Comparison of ENCODE assay signal across 9 mouse cellular contexts in genomic region chr11:102879558-102879957, GRCm38 (mm10). TPM values are rescaled to one million over a fixed set of nuclear protein-coding genes. Genes with fewer than 3 reads are reported as not detected.
A peak's percentile ranks its signal among the peaks of the same experiment; 100 is the strongest.
DNase-seq lines count a peak whose midpoint lies in the region; ATAC-seq and TF ChIP-seq lines count a peak whose summit lies in the region.
"Had no signal": no experiment of that assay in that cellular context is flagged by ENCODE, and none has a peak within 500 bp of the region (broad histone marks: within the 10 kb centered on the region; RNA-seq: fewer than 3 reads in every experiment).

No protein-coding gene starts in this region.

- no peak overlapping the region for H3K9ac ChIP-seq in heart, embryonic 12.5 days
- H3K9ac ChIP-seq in CH12.LX (ENCODE audit: insufficient read depth, low read depth) = peak overlapping the region; percentile 92
- peak overlapping the region; percentile 84 for H3K9ac ChIP-seq in forebrain, embryonic 14.5 days (ENCODE audit: low read length)
- peak overlapping the region; percentile 93 for H3K9ac ChIP-seq in liver, embryonic 14.5 days (replicated peaks)

- TF ChIP-seq POLR2A in CH12.LX (IDR thresholded peaks at IDR 0.05; ENCODE audit: low read depth, low read length) = no peak

- TF ChIP-seq EP300 in CH12.LX (IDR thresholded peaks at IDR 0.05; ENCODE audit: low read length) = peak; percentile 38; the same call in 1 of the 2 replicates
- no peak for TF ChIP-seq EP300 in liver, embryonic 14.5 days (IDR thresholded peaks at IDR 0.05; ENCODE audit: low read depth)

- dilution Hi-C loops in CH12.LX (cut with MboI; ENCODE audit: extremely low pct_ligation_motif_present, extremely low pct_unique_long_range_greater_than_20kb, low sequenced_read_pairs) = no loop called here

- DNase-seq in heart, postnatal 25 days (ENCODE audit: low spot score) = no peak
- DNase-seq in CH12.LX (ENCODE audit: extremely low read depth) = peak; percentile 42
- DNase-seq in forebrain, embryonic 14.5 days (ENCODE audit: low spot score) = no peak
- no peak for DNase-seq in liver, embryonic 14.5 days (ENCODE audit: low read depth in 3 of 3, low spot score in 3 of 3)
- no peak for DNase-seq in adrenal gland, adult 8-10 months
- DNase-seq in layer of hippocampus, adult 18-20 months (ENCODE audit: low spot score in 2 of 2) = no peak
- no peak for DNase-seq in cerebellum, adult 8-10 months
- DNase-seq: kidney, postnatal 14 days had no signal

- no peaks in the 10 kb centered on the region for H3K9me3 ChIP-seq in heart, embryonic 12.5 days (replicated peaks)
- H3K9me3 ChIP-seq in CH12.LX (replicated peaks; ENCODE audit: low read length) = no peaks in the 10 kb centered on the region
- H3K9me3 ChIP-seq in forebrain, embryonic 14.5 days (replicated peaks; ENCODE audit: control insufficient read depth, low read length) = no peaks in the 10 kb centered on the region
- no peaks in the 10 kb centered on the region for H3K9me3 ChIP-seq in liver, embryonic 14.5 days (ENCODE audit: control insufficient read depth, low read length)

- peaks cover 30% of the 10 kb centered on the region for H3K79me2 ChIP-seq in CH12.LX (replicated peaks; ENCODE audit: control insufficient read depth, extremely low read depth, insufficient read depth, poor library complexity, severe bottlenecking)

- no peak overlapping the region for H3K4me3 ChIP-seq in heart, embryonic 12.5 days
- peak overlapping the region; percentile 14 to 87 (median 65) for H3K4me3 ChIP-seq in CH12.LX (replicated peaks in 1 of 3; ENCODE audit: low read depth in 2 of 3, low read length in 2 of 3, poor library complexity in 1 of 3)
- peak overlapping the region; percentile 66 for H3K4me3 ChIP-seq in forebrain, embryonic 14.5 days (ENCODE audit: low read depth, low read length)
- peak overlapping the region; percentile 96 to 98; a peak in 2 of 4 replicates for H3K4me3 ChIP-seq in liver, embryonic 14.5 days (ENCODE audit: insufficient read depth in 1 of 2, low read depth in 2 of 2, low read length in 2 of 2)

- H3K27me3 ChIP-seq in heart, embryonic 12.5 days (replicated peaks) = peaks cover 14% of the 10 kb centered on the region
- H3K27me3 ChIP-seq in CH12.LX (replicated peaks) = peaks cover 33% of the 10 kb centered on the region
- no peaks in the 10 kb centered on the region for H3K27me3 ChIP-seq in forebrain, embryonic 14.5 days (replicated peaks; ENCODE audit: control insufficient read depth, insufficient read depth, low read length)
- no peaks in the 10 kb centered on the region; the same call in 1 of the 2 replicates for H3K27me3 ChIP-seq in liver, embryonic 14.5 days (ENCODE audit: control insufficient read depth, insufficient read depth, low read length)

- no peak for TF ChIP-seq RAD21 in CH12.LX (IDR thresholded peaks at IDR 0.05; ENCODE audit: low read depth, low read length)

- H3K36me3 ChIP-seq in heart, embryonic 12.5 days = peaks cover 29% of the 10 kb centered on the region
- peaks cover 24 to 42% of the 10 kb centered on the region in 2 experiments for H3K36me3 ChIP-seq in CH12.LX (replicated peaks in 1 of 2; ENCODE audit: control insufficient read depth in 1 of 2, insufficient read depth in 1 of 2, low read length in 1 of 2)
- peaks cover 30% of the 10 kb centered on the region for H3K36me3 ChIP-seq in forebrain, embryonic 14.5 days (ENCODE audit: control insufficient read depth, insufficient read depth, low read length)
- H3K36me3 ChIP-seq in liver, embryonic 14.5 days (replicated peaks; ENCODE audit: control insufficient read depth, insufficient read depth, low read depth) = peaks cover 29% of the 10 kb centered on the region

- intact Hi-C loops in heart, postnatal 25 days (cut with DNase I) = no loop called here

- no peak overlapping the region for H3K27ac ChIP-seq in heart, embryonic 12.5 days (ENCODE audit: poor library complexity, severe bottlenecking)
- H3K27ac ChIP-seq in CH12.LX (ENCODE audit: insufficient read depth, low read depth) = no peak overlapping the region
- no peak overlapping the region for H3K27ac ChIP-seq in forebrain, embryonic 14.5 days (ENCODE audit: low read depth, low read length)
- no peak overlapping the region; the same call in 1 of the 2 replicates for H3K27ac ChIP-seq in liver, embryonic 14.5 days

- peak overlapping the region; percentile 87; the same call in 1 of the 2 replicates for H3K4me2 ChIP-seq in heart, embryonic 12.5 days
- peak overlapping the region; percentile 98; the same call in 1 of the 2 replicates for H3K4me2 ChIP-seq in CH12.LX (ENCODE audit: insufficient read depth, low read depth, poor library complexity, severe bottlenecking)
- H3K4me2 ChIP-seq in forebrain, embryonic 14.5 days (ENCODE audit: low read length) = peak overlapping the region; percentile 79
- peak overlapping the region; percentile 86 for H3K4me2 ChIP-seq in liver, embryonic 14.5 days (ENCODE audit: low read depth)

- no peak for TF ChIP-seq CTCF in CH12.LX (conservative IDR thresholded peaks at IDR 0.05 in 1 of 2, IDR thresholded peaks at IDR 0.05 in 1 of 2; ENCODE audit: low read depth in 2 of 2, low read length in 2 of 2)
- no peak for TF ChIP-seq CTCF in liver, embryonic 14.5 days (IDR thresholded peaks at IDR 0.05; ENCODE audit: low read depth)

- in situ Hi-C loops in CH12.LX (cut with MboI; ENCODE audit: low pct_ligation_motif_present, low pct_unique_long_range_greater_than_20kb, low sequenced_read_pairs) = no loop called here

- WGBS in heart, embryonic 12.5 days = 77% methylated on average over 2 of the region's 2 CpGs
- 53% methylated on average over 2 of the region's 2 CpGs for WGBS in forebrain, embryonic 14.5 days
- 82% methylated on average over 2 of the region's 2 CpGs for WGBS in liver, embryonic 14.5 days (ENCODE audit: insufficient replicate concordance)

- ATAC-seq in heart, embryonic 12.5 days (ENCODE audit: insufficient number of reproducible peaks, low FRiP score) = no peak
- ATAC-seq in forebrain, embryonic 14.5 days = no peak
- no peak for ATAC-seq in liver, embryonic 14.5 days (ENCODE audit: insufficient read depth)

- H3K4me1 ChIP-seq in heart, embryonic 12.5 days (replicated peaks) = peaks cover 25% of the 10 kb centered on the region
- peaks cover 6 to 25% of the 10 kb centered on the region in 2 experiments for H3K4me1 ChIP-seq in CH12.LX (ENCODE audit: control insufficient read depth in 1 of 2, insufficient read depth in 2 of 2)
- peaks cover 5% of the 10 kb centered on the region for H3K4me1 ChIP-seq in forebrain, embryonic 14.5 days (ENCODE audit: control insufficient read depth, insufficient read depth, low read length)
- H3K4me1 ChIP-seq in liver, embryonic 14.5 days (replicated peaks; ENCODE audit: control insufficient read depth in 2 of 2, insufficient read depth in 2 of 2, low read length in 1 of 2) = peaks cover 18 to 19% of the 10 kb centered on the region in 2 experiments

RNA-seq across cellular contexts. Expression of gene Eftud2, which starts 1.2 kb away (rescaled TPM):
- 145 and 146 TPM in 2 replicates for polyA plus RNA-seq in heart, embryonic 12.5 days (2016; fragmentation: Nextera tagmentation; extraction: Ambion mirVana)
- 10 to 100 TPM; 34.6 to 36.1 TPM for total RNA-seq in heart, postnatal 25 days (2021)
- total RNA-seq in CH12.LX (2012; rRNA removed) (216 and 259 TPM in 2 replicates), CH12.LX (2014; rRNA removed) (117 and 135 TPM in 2 replicates)
- 403 and 410 TPM in 2 replicates for polyA plus RNA-seq in CH12.LX (2012; ENCODE audit: insufficient read length, low read depth)
- 150 and 168 TPM in 2 replicates for polyA plus RNA-seq in forebrain, embryonic 14.5 days (2014; fragmentation: Nextera tagmentation; extraction: Ambion mirVana)
- polyA plus RNA-seq in liver, embryonic 14.5 days (2012; rRNA removed) = 51.1 and 51.8 TPM in 2 replicates
- polyA plus RNA-seq in liver, embryonic 14.5 days (2014; fragmentation: Nextera tagmentation; extraction: Ambion mirVana) = 88.8 and 116 TPM in 2 replicates
- 10 to 100 TPM; 62.2 to 95.9 (median 82.0) TPM for total RNA-seq in adrenal gland, adult 8-10 months (2022)
- total RNA-seq in layer of hippocampus, adult 18-20 months (2021) = 100 to 1,000 TPM; 123 to 126 TPM

RNA-seq across cellular contexts. Expression of gene Ccdc103, which starts 1.4 kb away (rescaled TPM):
- 0.42 and 0.71 TPM in 2 replicates for polyA plus RNA-seq in heart, embryonic 12.5 days (2016; fragmentation: Nextera tagmentation; extraction: Ambion mirVana)
- not detected for total RNA-seq in heart, postnatal 25 days (2021)
- total RNA-seq in CH12.LX (2012; rRNA removed) (0.38 and 0.42 TPM in 2 replicates), CH12.LX (2014; rRNA removed) (0.24 and 0.58 TPM in 2 replicates)
- polyA plus RNA-seq in CH12.LX (2012; ENCODE audit: insufficient read length, low read depth) = 0.20 TPM in 1 of 2 replicates, not detected in the other
- 2.6 and 2.8 TPM in 2 replicates for polyA plus RNA-seq in forebrain, embryonic 14.5 days (2014; fragmentation: Nextera tagmentation; extraction: Ambion mirVana)
- polyA plus RNA-seq in liver, embryonic 14.5 days (2012; rRNA removed) = 0.29 and 0.59 TPM in 2 replicates
- polyA plus RNA-seq in liver, embryonic 14.5 days (2014; fragmentation: Nextera tagmentation; extraction: Ambion mirVana) = 0.75 and 1.1 TPM in 2 replicates
- total RNA-seq in adrenal gland, adult 8-10 months (2022) = 1 to 10 TPM in 1 of 4 experiments, under 1 TPM in 3; 0.59 to 1.5 (median 0.70) TPM
- 1 to 10 TPM; 1.5 to 2.2 TPM for total RNA-seq in layer of hippocampus, adult 18-20 months (2021)

RNA-seq across cellular contexts. Expression of gene Fam187a, which starts 5.4 kb away (rescaled TPM):
- not detected in 2 replicates for polyA plus RNA-seq in heart, embryonic 12.5 days (2016; fragmentation: Nextera tagmentation; extraction: Ambion mirVana)
- not detected for total RNA-seq in heart, postnatal 25 days (2021)
- not detected in 2 replicates for total RNA-seq in CH12.LX (2012; rRNA removed)
- total RNA-seq in CH12.LX (2014; rRNA removed) = not detected in 2 replicates
- polyA plus RNA-seq in CH12.LX (2012; ENCODE audit: insufficient read length, low read depth) = not detected in 2 replicates
- polyA plus RNA-seq in forebrain, embryonic 14.5 days (2014; fragmentation: Nextera tagmentation; extraction: Ambion mirVana) = 0.19 TPM in 1 of 2 replicates, not detected in the other
- polyA plus RNA-seq in liver, embryonic 14.5 days (2012; rRNA removed) = not detected in 2 replicates
- polyA plus RNA-seq in liver, embryonic 14.5 days (2014; fragmentation: Nextera tagmentation; extraction: Ambion mirVana) = 0.06 TPM in 1 of 2 replicates, not detected in the other
- total RNA-seq in adrenal gland, adult 8-10 months (2022) = under 1 TPM in 2 of 4 experiments, not detected in 2; 0.19 to 0.22 TPM
- total RNA-seq in layer of hippocampus, adult 18-20 months (2021) = under 1 TPM in 1 of 2 experiments, not detected in 1; 0.27 TPM

RNA-seq across cellular contexts. Expression of gene Gfap, which starts 21.2 kb away (rescaled TPM):
- 0.12 and 0.17 TPM in 2 replicates for polyA plus RNA-seq in heart, embryonic 12.5 days (2016; fragmentation: Nextera tagmentation; extraction: Ambion mirVana)
- under 1 TPM; 0.13 to 0.31 TPM for total RNA-seq in heart, postnatal 25 days (2021)
- total RNA-seq in CH12.LX (2012; rRNA removed) (not detected in 2 replicates), CH12.LX (2014; rRNA removed) (not detected in 2 replicates)
- polyA plus RNA-seq in CH12.LX (2012; ENCODE audit: insufficient read length, low read depth) = not detected in 2 replicates
- 0.23 and 0.37 TPM in 2 replicates for polyA plus RNA-seq in forebrain, embryonic 14.5 days (2014; fragmentation: Nextera tagmentation; extraction: Ambion mirVana)
- 8.2 and 12.6 TPM in 2 replicates for polyA plus RNA-seq in liver, embryonic 14.5 days (2012; rRNA removed)
- 9.3 and 10.2 TPM in 2 replicates for polyA plus RNA-seq in liver, embryonic 14.5 days (2014; fragmentation: Nextera tagmentation; extraction: Ambion mirVana)
- 1 to 10 TPM; 1.0 to 1.8 (median 1.8) TPM for total RNA-seq in adrenal gland, adult 8-10 months (2022)
- 100 to 1,000 TPM; 441 to 481 TPM for total RNA-seq in layer of hippocampus, adult 18-20 months (2021)

RNA-seq across cellular contexts. Expression of gene Higd1b, which starts 43.9 kb away (rescaled TPM):
- not detected in 2 replicates for polyA plus RNA-seq in heart, embryonic 12.5 days (2016; fragmentation: Nextera tagmentation; extraction: Ambion mirVana)
- total RNA-seq in heart, postnatal 25 days (2021) = 10 to 100 TPM; 11.6 to 17.6 TPM
- total RNA-seq in CH12.LX (2012; rRNA removed) (not detected in 2 replicates), CH12.LX (2014; rRNA removed) (not detected in 2 replicates)
- polyA plus RNA-seq in CH12.LX (2012; ENCODE audit: insufficient read length, low read depth) = not detected in 2 replicates
- polyA plus RNA-seq in forebrain, embryonic 14.5 days (2014; fragmentation: Nextera tagmentation; extraction: Ambion mirVana) = 6.2 and 7.9 TPM in 2 replicates
- polyA plus RNA-seq in liver, embryonic 14.5 days (2012; rRNA removed) = not detected in 2 replicates
- polyA plus RNA-seq in liver, embryonic 14.5 days (2014; fragmentation: Nextera tagmentation; extraction: Ambion mirVana) = not detected in 2 replicates
- 1 to 10 TPM; 1.4 to 2.6 (median 2.1) TPM for total RNA-seq in adrenal gland, adult 8-10 months (2022)
- 1 to 10 TPM; 4.0 to 4.8 TPM for total RNA-seq in layer of hippocampus, adult 18-20 months (2021)
